Mouse (Mus musculus): Measurements from ENCODE around the gene Rnf40.

DNA sequence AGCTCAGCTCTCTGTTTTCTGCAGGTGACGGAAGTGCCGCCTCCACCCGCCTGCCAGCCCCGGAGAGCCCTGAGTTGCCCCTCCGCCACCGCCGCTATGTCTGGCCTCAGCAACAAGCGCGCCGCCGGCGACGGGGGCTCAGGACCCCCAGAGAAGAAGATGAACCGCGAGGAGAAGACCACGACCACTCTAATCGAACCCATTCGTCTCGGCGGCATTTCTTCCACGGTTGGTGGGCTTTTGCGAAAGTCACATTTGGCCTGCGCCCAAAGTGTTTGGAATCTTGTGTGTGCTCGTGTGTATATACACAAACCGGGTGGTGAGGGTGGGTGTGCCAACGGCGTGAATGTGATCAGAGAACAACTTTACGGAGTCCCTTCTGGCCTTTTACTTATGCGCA, 334 bp downstream of the Rnf40 start:
- TF ChIP-seq CTCF (IDR thresholded peaks at IDR 0.05; ENCODE audit: low read depth, low read length), result no peak
- TF ChIP-seq GATA1 (IDR thresholded peaks at IDR 0.05; ENCODE audit: borderline replicate concordance, low read length), result no peak
- no peak for TF ChIP-seq POLR2AphosphoS5 (IDR thresholded peaks at IDR 0.05; ENCODE audit: insufficient replicate concordance, low read depth, low read length)
